Mouse (Mus musculus) lung, adult 2 months (tissue): Measurements from ENCODE around the gene Drc7.

ENCODE experiments used
- CTCF ChIP-seq: fragments of 200-500 bp; IDR thresholded peaks from 2 replicates; pipeline ENCODE4 v1.5.1; 2011; ENCODE audit warnings: mild to moderate bottlenecking, low read length, control low read depth; ENCODE audit not compliant: insufficient read depth
- POLR2A ChIP-seq: fragments of 200-500 bp; IDR thresholded peaks from 2 replicates; pipeline ENCODE4 v1.6.1; 2011; ENCODE audit warnings: low read depth, mild to moderate bottlenecking, control low read depth, low read length, borderline replicate concordance; ENCODE audit errors: extremely low read depth

DNA sequence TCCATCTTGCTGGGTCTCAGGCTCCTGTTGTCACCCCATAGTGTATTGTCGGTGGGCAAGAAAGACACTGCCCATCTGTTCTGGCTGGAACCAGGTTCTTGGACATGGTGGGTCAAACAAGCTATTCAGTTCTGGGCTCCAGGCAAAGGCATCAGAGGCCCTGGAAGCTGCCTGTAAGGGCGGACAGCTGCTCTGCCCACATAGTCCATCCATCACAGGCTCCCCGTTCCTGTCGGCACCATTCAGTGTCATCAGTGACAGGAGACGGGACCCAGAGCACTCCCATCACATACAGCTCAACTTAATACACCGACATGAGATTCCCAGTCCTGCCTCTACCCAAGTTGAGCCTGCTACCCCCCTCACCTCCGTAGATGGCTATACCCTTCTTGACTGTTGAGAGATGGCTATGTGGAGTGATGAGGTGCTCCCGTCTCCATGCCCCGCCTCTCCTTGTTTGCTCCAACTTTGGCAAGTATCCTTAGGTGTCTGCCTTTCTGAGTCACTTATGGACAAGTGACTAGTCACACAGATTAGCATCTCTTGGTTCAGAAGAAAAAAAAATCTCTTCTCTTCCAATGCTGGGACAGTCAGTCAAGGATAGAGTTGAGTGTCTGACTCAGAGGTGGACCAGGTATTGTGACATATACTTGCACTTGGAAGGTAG, 36.8 kb upstream of the Drc7 start:
- no peak for TF ChIP-seq POLR2A
- TF ChIP-seq CTCF, result no peak
